Mouse (Mus musculus): ENCODE results near the gene Drg2.
"Not testable (repeated sequence)": the region's sequence is repeated elsewhere in the genome, so short reads cannot be mapped to it uniquely, and the experiment has no call there.

The Drg2 gene

DNA sequence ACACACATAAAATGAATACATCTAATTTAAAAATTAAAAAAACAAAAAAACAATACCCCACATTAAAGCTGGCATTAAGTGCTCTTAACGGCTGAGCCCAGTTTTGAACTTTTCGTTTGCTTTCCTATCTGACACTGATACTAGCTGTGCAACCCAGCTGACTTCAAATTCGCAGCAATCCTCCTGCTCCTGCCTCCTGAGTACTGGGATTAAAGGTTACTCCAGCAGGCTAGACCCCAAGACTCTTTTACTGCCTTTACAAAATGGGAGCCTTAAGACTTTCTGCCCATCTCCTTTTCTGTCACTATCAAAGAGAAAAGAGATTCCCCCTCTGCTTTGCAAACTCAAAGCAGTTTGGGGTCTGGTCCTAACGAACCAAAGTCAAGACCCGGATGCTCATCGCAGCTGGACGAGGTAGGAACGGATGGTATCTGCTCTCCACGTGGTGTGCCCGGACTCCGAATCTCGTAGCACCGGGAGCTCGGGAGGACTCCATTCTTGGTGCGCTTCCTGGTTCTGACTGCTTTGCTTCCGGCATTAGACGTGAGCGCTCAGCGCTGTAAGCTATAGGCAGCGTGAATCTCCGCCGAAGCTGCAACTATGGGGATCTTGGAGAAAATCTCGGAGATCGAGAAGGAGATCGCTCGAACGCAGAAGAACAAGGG lies at the start of gene Drg2:
Drg2 (plus strand) TSS at position 512 of the 665 bp plus-strand sequence.
- DNase-seq (ENCODE audit: low spot score in 2 of 2) = peak; percentile 89 to 93

DNA sequence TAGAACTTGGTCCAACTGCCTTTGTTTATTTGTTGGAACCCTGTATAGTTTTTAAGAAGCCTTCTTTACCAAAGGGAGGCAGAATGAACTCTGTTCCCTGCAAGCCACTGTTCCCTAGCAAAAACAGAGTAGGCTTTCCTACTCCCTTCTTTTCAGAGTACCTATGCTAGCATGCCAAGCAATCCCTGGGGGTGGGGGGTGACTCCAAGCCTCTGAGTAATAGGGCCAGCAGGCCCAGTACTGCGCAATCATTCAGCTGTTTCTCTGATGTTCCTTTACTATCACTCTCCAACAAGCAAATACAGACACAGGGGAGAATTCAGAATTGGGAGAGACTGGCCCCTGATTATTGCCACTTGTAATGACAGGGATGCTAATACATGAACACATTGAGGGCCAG lies 47.8 kb upstream of the Drg2 start:
- DNase-seq (ENCODE audit: low spot score in 2 of 2) = no peak

DNA sequence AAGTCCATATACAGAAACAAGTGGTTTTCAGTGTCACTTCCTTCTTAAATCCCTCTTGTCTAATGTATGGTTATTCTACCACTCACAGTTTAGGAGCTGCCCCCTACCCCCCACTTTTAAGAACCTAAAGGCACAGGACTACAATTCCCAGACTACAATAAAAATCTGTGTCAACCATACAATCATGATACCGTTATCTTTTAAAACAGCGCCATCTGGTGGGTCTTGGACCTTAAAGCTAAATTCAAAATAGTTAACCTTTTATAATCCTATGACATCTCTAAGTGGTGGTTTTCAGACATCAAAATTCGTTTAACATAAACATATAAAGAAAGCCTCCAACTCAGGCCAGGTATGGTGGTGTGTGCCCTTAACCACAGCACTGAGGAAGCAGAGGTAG lies 42.2 kb upstream of the Drg2 start:
- DNase-seq (ENCODE audit: low spot score in 2 of 2) = peak; percentile 72 to 79

DNA sequence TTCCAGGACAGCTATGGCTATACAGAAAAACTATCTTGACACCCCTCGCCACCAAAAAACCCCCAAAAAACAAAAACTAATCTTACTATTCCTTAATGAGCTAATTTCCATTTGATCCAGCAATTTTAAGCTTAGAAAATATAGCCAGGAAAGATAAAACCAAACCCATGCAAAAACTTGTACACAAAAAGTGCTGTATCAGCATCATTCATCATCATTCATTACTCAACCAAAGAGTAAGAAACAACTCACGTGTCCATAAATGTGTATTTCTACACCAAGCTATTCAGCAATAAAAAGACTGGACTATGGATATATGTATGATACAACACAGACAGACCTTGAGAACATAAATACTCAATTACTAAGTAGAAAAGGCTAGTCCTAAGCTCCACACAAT lies 41.5 kb upstream of the Drg2 start:
- DNase-seq (ENCODE audit: low spot score in 2 of 2) = no peak

DNA sequence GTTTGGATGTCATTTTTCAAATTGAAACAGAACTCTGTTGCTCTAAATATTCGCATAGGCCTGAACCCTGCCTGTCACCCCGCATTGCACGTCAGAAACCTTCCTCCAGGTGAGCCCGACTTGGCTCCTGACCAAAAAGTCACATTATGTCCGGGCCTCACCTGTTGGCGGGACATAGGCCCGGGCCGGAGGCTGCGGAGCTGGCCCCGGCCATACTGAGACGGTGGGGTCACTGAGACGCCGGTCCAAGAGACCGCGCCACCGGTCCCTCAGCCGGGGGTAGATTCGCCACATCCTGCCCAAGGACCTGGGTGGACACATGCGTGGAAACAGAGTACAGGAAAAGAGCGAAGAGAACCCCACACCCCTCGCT lies 37.8 kb upstream of the Drg2 start:
- no peak for DNase-seq (ENCODE audit: low spot score in 2 of 2)

DNA sequence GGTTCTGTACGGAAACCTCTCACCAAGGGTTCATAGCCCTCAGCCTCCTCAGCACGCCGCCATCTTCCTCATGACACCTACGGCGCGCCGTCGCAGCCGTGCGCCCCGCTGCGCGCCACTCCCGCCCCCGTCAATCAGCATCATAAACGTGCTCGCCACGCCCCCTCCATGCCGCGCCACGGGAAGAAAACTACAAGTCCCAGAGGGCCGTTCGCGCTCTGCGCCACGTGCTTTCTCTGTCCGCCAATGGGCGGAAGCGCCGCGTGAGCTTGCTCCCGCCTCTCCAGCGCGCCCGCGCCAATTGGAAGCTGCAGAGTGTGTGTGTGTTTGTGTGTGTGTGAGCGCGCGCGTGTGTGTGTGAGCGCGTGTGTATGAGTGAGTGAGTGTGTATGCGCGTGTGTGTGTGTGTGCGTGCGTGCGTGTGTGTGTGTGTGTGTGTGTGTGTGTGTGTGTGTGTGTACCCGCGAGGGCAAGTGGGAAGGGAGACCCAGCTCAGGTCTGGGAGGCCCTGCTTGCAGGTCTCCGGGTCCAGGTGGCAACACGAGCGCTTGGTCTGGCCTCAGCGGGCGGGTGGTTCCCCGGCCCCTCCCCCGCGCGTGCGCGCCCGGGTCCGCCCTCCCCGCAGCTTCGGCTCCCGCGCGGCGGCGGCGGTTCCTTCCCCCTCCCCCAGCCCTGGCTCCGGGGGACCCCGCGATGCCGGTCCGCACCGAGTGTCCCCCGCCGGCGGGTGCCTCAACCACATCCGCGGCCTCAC lies 37.3 kb upstream of the Drg2 start, which contains the start of gene Gid4:
Gid4 (plus strand) TSS at position 183 of the 754 bp plus-strand sequence.
- DNase-seq (ENCODE audit: low spot score in 2 of 2) = peak; percentile 99

DNA sequence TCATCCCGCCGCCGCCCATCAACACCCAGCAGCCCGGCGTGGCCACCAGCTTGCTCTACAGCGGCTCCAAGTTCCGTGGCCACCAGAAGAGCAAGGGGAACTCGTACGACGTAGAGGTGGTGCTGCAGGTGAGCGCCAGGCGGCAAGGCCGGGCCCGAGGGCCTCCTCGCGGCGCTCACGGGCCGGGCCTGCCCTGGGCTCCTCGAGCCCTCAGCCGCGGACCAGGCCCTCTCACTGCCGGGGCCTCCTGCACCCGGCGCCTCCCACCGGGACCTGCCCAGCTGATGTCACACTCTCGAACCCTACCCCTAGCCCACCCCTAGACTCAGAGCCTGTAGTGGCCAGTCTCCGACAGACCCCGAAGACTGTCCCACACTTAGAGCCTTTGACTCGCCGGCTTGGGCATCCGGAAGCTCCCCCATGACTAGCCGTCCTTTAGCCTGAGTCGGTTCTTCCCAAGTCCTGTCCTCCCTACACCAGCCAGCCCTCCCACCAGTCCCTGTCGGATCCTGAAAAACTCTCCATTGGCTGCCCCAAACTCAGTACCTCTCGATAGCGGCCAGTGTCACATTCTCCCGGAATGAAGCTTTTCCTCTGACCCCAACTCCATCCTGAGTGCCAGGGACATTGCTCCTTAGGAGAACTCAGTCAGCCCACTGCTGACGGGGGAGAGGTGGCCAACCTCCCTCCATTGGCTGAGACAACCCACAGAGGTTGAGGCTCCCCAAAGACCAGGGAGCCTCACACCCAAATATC lies 36.5 kb upstream of the Drg2 start, which contains the start of gene Atpaf2:
Atpaf2 (minus strand) TSS at position 741 of the 756 bp plus-strand sequence.
- DNase-seq (ENCODE audit: low spot score in 2 of 2) = no peak

DNA sequence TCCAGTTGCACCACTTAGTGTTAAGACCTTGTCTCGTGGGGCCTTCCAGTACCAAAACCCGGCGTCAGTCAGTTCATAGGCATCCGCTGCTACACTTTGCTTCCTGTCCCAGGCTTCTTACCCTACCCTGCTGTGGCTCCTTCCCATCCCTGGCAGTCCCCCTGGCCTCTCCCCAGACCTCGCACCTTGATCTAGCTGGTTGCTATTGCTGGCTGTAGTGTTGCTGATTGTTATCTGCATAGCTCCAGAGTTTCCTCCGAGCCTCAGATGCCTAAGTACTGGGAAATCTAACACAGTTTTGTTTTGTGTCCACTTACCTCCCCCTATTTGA lies 36.0 kb upstream of the Drg2 start:
- no peak for DNase-seq (ENCODE audit: low spot score in 2 of 2)

DNA sequence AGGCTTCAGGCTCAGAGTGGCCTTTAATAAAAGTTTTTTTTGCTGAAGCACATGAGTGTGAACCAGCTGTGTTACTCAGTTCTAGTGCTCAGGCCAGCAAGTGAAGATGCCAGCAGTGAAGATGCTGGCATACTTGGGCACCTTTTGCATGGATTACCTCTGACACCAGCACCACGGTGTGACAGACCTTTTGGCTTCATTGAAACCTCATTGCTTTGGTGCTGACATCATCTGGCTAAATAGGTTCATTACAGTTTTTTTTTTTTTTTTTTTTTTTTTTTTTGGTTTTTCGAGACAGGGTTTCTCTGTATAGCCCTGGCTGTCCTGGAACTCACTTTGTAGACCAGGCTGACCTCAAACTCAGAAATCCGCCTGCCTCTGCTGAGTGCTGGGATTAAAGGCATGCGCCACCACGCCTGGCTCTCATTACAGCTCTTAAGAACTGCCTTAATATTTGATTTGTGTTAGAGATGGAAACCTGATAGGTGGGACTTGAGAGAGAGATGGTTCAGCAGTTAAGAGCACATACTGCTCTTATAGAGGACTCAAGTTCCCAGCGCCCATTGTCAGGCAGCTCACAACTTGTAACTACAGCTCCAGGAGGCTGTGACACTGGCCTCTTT lies 32.2 kb upstream of the Drg2 start:
- no peak for DNase-seq (ENCODE audit: low spot score in 2 of 2)

DNA sequence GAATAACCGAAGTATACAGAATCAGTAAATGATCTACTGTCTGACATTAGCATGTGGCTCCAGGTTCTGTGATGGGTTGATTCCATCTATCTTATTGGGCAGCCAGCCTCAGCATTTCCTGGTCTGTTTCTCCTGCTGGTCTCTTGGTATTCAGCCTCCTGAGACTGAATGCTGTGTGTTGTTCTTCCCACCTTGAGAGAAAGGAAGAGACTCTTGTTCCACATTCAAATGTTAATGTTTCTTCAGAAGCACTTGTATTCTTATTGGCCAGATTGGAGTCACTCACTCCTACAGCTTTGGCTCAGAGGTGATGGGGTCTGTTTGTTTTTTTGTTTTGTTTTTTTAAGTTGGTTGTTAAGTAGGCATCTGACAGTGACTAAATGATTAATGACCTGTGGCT lies 31.4 kb upstream of the Drg2 start:
- no peak for DNase-seq (ENCODE audit: low spot score in 2 of 2)

DNA sequence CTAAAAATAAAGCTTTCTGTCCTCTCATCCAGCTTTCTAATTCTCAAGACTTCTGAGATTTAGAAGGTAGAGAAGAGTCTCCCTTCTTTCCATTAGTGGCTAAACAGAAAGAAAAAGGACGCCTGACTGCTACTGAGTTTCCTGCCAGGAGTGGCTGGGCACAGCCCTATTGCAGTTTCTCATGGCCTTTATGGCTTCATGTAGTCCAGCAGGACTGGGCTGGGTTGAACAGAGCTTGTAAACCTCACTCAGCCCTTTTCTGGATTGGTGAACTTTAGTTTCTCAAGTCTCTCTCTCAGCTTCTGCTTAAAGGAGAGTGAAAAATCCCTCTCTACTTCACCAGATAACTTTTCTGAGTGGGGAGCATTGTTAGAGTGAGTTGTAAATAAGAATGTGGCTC lies 28.0 kb upstream of the Drg2 start:
- DNase-seq (ENCODE audit: low spot score in 2 of 2) = no peak

DNA sequence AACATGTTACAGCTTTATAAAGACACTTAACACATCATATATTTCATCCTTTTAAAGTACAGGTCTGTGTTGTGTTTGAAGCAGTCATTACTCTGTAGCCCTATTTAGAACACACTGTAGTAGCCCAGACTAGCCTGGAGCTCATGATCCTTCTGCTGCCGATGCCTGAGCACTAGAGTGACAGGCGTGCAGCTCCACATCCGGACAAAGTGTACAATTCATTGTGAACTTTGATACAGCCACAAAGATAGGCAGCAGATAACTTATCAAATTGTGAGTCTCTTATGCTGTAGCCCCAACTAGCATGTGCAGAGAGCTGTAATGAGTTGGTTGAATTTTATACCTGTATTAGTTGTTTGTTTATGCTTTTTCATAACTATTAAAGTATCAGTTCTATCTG lies 26.8 kb upstream of the Drg2 start:
- DNase-seq (ENCODE audit: low spot score in 2 of 2) = no peak

DNA sequence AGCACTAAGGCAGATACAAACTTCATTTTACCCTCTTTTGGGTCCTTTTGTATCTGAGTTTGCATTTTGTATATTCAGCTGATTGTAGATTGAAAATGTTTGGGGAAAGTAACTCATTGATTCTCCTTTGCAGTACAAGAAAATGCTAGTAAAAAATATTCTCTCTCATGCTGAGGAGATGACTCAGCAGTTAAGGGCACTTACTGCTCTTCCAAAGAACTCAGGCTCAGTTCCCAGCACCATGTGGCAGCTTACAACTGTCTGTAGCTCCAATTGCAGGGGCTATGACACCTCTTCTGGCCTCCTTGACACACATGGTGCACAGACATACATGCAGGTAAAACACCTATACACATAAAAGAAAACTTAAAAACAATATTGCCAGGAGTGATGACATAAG lies 20.9 kb upstream of the Drg2 start:
- no peak for DNase-seq (ENCODE audit: low spot score in 2 of 2)

DNA sequence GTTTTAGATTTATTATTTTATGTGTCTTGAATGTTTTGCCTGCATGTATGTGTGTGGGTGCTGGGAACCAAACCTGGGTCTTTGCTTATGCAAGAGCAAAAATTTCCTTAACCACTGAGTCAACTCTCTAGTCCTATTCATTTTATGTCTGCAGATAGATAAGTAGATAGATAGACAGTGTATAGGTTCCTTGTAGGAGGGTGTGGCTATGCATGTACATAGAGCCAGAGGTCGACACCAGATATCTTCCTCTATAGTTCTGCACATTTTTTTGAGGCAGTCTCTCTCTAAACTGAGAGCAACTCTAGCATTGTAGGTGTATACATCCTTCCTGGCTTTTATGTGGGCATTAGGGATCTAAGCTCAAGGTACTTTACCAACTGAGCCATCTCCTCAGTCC lies 19.3 kb upstream of the Drg2 start:
- DNase-seq (ENCODE audit: low spot score in 2 of 2) = no peak

DNA sequence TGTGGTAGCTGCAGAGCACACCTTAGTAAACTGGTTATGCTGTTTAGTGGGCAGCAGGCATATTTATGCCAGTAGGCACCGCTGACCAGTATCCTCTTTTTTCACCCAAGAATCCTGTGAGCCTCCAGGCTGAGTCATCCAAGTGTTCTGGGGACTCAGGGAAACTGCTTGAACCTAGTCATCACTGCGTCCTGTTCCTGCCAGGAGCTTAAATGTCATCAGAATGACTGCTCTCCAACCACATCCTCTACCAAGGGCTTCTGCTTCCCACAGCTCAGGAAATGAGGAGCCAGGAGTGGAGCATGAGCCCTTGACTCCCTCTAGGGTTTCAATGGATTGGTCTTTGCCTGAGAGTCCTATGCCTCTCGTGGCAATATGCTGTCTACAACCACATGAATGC lies 17.8 kb upstream of the Drg2 start:
- DNase-seq (ENCODE audit: low spot score in 2 of 2) = no peak

DNA sequence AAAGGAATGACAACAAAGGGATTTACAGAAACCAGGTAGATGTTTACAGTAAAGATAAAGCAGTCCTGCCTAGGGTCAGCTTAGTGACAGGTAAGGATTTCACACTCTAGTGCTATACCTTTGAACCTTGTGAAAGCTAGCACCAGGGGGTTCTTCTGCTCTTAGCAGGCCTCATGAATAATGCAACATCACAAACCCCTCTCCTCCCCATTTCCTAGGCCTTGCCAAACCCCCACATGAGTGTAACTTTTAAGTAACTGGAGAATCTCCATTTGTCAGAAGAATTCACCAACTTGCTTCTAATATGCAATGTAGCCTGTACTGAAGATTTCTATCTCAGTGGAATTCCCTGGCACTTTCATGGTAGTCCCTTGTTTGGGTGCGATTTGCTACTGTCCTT lies 14.8 kb upstream of the Drg2 start:
- DNase-seq (ENCODE audit: low spot score in 2 of 2) = not testable (repeated sequence)

DNA sequence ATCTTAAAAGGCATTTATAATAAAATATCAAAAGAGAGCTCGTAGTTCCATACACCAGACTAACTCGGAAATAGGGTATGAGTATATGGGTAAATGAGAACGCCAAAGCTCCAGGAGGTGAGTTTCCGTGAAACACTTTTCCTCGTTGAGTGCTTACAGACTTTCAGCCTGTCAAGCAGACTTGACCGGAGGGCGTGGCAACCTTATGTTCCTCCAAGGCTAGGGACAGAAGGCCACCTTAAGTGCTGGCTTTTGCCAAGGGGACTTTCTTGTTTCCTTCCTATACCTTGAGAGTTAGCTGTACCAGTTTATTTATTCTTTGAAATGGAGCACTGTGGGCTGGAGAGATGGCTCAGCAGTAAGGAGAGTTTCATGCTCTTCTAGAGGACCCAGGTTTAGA lies 14.2 kb upstream of the Drg2 start:
- no peak for DNase-seq (ENCODE audit: low spot score in 2 of 2)

DNA sequence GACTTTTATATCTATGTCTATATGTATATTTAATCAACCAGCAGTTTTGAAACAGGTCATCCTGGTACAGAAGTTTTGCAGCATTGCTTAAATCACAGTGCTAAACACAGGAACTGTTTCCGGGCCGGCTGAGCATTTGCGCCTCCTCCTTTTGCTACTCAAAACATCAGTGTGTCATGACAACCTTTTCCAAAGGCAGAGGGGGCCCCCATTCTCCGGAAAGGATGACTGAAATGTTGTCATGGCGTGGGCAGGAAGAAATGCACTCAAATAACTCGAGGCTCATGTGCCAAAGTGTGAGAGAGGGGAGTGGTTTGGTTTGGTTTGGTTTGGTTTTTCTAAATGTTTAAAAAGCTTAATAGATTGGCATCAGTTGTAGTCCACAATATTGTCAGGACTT lies 11.5 kb upstream of the Drg2 start:
- peak; percentile 33 to 46 for DNase-seq (ENCODE audit: low spot score in 2 of 2)

DNA sequence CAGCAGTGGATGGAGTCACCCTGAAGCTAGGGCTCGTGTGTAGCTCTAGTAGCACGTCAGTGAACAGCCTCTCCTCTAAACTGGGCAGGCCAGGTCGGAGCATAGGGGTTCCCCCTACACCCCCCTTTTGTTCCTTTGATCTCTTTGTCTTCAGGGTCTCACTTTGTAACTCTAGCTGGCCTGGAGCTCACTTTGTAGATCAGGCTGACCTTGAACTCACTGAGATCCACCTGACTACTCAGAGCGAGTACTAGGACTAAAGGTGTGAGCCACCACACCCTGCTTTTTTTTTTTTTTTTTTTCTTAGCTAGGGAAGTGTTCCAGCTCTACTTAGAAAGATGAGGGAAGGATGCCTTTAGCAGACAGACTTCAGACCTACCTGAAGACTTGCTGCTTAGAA lies 10.4 kb upstream of the Drg2 start:
- no peak for DNase-seq (ENCODE audit: low spot score in 2 of 2)

DNA sequence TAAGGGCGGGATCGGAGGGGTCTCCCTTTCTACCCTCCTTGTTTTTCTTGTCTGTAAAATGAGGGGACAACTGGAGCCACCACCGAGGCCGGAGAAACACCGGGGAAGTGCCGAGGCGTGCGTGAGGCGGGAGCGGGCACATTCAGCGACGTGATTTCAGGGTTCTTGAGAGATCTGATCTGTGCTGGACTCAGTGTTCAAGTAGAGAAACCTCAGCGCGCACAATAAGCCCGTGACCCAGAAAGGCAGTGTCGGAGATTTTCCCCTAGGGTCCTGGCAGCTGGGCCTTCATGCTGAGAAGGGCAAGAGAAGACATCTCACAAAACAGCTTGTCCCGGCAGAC lies 325 bp downstream of the Drg2 start:
- no peak for DNase-seq (ENCODE audit: low spot score in 2 of 2)

DNA sequence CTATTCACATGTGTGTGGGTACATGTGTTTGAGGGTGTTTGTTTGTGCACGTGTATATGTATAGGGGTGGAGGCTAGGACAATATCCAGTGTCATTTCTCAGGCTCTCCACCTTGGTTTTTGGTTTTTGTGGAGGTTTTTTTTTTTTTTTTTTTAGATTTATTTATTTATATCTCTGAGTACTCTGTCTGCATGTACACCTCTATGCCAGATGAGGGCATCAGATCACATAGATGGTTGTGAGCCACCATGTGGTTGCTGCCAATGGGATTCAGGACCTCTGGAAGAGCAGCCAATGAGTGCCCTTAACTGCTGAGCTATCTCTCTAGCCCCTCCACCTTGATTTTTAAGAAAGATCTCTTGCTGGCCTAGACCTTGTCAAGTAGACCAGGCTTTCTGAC lies 3.6 kb downstream of the Drg2 start:
- no peak for DNase-seq (ENCODE audit: low spot score in 2 of 2)

DNA sequence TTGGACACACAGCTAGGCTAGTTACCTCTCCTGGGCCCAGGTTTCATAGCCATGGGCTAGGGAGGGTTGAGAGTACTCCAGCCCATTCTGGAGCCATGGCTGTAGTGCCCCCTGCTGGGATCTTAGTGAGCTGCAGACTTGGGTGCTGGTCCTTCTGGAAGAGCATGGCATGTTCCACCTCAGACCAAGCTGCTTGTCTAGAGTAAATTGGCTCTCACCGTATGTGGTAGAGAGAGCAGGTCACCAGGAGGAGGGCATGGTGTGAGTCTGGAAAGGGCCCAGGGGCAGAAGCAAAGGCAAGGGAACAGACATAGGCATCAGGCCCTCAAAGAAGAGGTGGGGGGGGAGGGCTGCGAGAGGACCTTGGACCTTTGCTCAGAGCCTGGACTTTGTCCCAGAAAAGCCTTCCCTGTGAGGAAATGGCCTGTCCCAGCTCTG lies 11.6 kb downstream of the Drg2 start:
- peak in 1 of 2 experiments; percentile 16 for DNase-seq (ENCODE audit: low spot score in 2 of 2)

DNA sequence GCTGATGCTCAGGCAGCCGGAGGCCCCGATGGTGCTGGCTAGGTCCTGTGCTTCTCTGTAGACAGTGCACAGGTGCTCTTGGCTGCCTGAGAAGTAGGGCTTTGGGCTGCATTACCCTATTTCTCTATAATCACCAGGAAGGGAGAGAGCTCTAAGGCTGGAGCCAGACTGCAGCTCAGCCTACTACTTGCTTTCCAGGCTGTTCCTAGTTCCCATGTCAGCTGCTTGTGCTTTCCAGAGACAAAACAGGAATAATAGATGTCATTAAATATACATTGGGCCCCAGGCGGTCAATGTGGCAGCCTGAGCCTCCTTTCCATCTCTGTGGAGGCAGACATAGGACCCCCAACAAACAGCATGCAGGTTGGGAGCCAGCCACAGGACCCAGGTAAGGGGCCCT lies 14.6 kb downstream of the Drg2 start, which contains the start of gene Myo15:
Myo15 (plus strand) TSS at position 301 of the 400 bp plus-strand sequence.
- no peak for DNase-seq (ENCODE audit: low spot score in 2 of 2)
